Mouse (Mus musculus): ENCODE data around the gene Steap3. TPM values are rescaled to one million over a fixed set of nuclear protein-coding genes. Genes with fewer than 3 reads are reported as not detected.

Gene Steap3
- polyA plus RNA-seq, 1 experiment from 2014 or later = 14.6 TPM

DNA sequence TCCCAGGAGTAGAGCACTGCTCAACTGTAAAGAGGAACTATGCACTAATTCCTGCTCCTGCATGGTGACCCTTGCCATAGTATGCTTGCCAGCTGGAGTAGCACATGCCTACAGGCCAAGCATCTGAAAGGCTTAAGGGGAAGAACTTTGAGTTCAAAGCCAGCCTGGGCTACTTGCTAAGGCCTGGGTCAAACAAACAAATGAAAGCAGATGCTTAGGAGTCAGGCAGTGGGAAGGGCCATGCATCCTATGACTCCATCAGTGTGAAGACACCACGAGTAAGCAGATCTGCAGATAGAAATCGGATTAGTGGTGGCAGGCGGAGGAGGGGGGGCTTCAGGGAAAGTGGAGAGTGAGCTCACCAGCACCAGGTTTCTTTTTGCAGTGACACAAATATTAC is 25.2 kb downstream of the Steap3 start:
- H3K27ac ChIP-seq = no peak overlapping the region
- H3K9me3 ChIP-seq = no peaks in the 10 kb centered on the region
- 57% methylated on average over 3 of the region's 3 CpGs for WGBS
- peaks cover 8% of the 10 kb centered on the region; the same call in 1 of the 2 replicates for H3K36me3 ChIP-seq
- no peak for DNase-seq (ENCODE audit: low spot score)
- H3K4me3 ChIP-seq = no peak overlapping the region
- peaks cover 34% of the 10 kb centered on the region for H3K4me1 ChIP-seq
- H3K27me3 ChIP-seq (ENCODE audit: insufficient read depth, poor library complexity, severe bottlenecking) = no peaks in the 10 kb centered on the region

DNA sequence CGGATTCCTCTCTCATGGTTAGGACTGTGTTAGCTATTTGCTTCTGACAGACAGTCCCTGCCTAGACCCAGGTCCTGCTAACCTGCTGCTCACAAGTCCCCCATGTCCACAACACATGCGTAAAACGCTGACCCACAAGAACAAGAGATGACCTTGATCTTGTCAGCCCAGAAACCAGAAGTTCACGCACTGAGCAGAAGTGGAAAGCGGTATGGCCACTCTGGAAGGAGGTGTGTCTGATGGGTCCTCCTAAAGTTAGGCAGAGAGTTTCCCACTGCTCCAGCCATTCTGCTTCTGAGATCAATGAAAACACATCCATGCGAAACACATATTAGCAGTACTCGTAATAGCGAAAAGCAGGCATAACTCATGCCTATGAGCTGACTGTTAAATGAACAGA is 25.6 kb downstream of the Steap3 start:
- 85% methylated on average over 8 of the region's 8 CpGs for WGBS
- H3K4me3 ChIP-seq = no peak overlapping the region
- H3K27ac ChIP-seq = 0 out of 2 replicates have a peak overlapping the region, but pooled peaks have one; percentile 80
- peaks cover 4% of the 10 kb centered on the region; the same call in 1 of the 2 replicates for H3K36me3 ChIP-seq
- H3K4me1 ChIP-seq = peaks cover 34% of the 10 kb centered on the region
- no peaks in the 10 kb centered on the region for H3K9me3 ChIP-seq
- DNase-seq (ENCODE audit: low spot score) = no peak
- H3K27me3 ChIP-seq (ENCODE audit: insufficient read depth, poor library complexity, severe bottlenecking) = no peaks in the 10 kb centered on the region

DNA sequence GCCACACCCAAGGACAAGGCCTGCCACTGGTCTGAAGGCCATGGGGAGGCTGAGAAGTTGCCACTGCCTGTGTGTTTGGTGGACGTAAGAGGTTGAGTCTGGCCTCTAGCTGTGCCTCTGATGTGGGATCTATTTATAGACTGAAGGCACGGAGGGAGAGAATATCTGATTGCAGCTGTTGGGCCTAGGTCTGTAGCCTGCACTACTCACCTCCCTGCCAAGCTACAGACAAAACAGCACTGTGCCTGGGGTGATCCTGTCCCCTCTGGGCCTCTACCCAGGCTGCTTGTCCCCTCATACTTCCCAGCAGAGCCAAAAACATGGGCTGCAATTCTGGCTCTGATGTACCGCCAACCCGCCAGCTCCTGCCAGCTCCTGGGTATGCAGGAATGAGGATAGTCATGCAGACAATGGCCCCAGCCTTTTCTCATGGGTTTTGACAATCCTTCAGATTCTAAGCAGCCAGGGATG is 26.8 kb downstream of the Steap3 start:
- H3K27me3 ChIP-seq (ENCODE audit: insufficient read depth, poor library complexity, severe bottlenecking) = no peaks in the 10 kb centered on the region
- no peaks in the 10 kb centered on the region for H3K9me3 ChIP-seq
- H3K27ac ChIP-seq = peak overlapping the region; percentile 80
- H3K36me3 ChIP-seq = peaks cover 6% of the 10 kb centered on the region; the same call in 1 of the 2 replicates
- peaks cover 34% of the 10 kb centered on the region for H3K4me1 ChIP-seq
- WGBS = 40% methylated on average over 4 of the region's 4 CpGs
- H3K4me3 ChIP-seq = no peak overlapping the region
- no peak for DNase-seq (ENCODE audit: low spot score)

DNA sequence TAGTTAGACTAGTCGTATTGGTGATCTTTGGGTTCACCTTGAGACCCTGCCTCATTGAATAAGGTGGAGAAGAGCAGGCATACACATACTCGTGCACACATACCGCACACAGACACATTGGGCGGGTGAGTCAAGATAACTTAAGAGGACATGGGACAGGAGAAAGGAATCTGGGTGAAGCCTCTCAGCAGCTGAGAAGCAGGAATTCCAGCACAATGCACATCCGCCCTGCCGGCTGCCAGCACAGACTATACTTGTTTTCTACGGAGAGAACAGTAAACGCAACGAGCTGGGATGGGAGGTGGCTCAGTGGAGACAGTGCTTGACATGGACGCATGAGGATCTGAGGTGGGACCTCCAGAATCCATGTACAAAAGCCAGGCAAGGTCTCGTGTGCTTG is 27.9 kb downstream of the Steap3 start:
- Histone ChIP-seq H3K4me3 (no peak overlapping the region), H3K4me1 (peaks cover 34% of the 10 kb centered on the region), H3K36me3 (peaks cover 6% of the 10 kb centered on the region; the same call in 1 of the 2 replicates), H3K27me3 (ENCODE audit: insufficient read depth, poor library complexity, severe bottlenecking) (no peaks in the 10 kb centered on the region), H3K9me3 (no peaks in the 10 kb centered on the region), H3K27ac (peak overlapping the region; percentile 80)
- WGBS = 67% methylated on average over 11 of the region's 11 CpGs
- DNase-seq (ENCODE audit: low spot score) = no peak

GRCm38 (mm10) chr1:120243987-120244386 is 28.5 kb downstream of the Steap3 start:
- 74% methylated on average over 11 of the region's 11 CpGs for WGBS
- no peak overlapping the region; the same call in 1 of the 2 replicates for H3K27ac ChIP-seq

GRCm38 (mm10) chr1:120237068-120237467 is 35.4 kb downstream of the Steap3 start:
- H3K27ac ChIP-seq = no peak overlapping the region
- no peak for DNase-seq (ENCODE audit: low spot score)
- H3K36me3 ChIP-seq = peaks cover 3% of the 10 kb centered on the region; the same call in 1 of the 2 replicates
- no peaks in the 10 kb centered on the region for H3K27me3 ChIP-seq (ENCODE audit: insufficient read depth, poor library complexity, severe bottlenecking)
- WGBS = 92% methylated on average over 1 of the region's 1 CpGs
- H3K4me1 ChIP-seq = no peaks in the 10 kb centered on the region
- no peaks in the 10 kb centered on the region for H3K9me3 ChIP-seq
- H3K4me3 ChIP-seq = no peak overlapping the region

More at GRCm38 (mm10) chr1:120243987-120244386, 28.5 kb downstream of the Steap3 start:
- peaks cover 6% of the 10 kb centered on the region; the same call in 1 of the 2 replicates for H3K36me3 ChIP-seq
- no peaks in the 10 kb centered on the region for H3K9me3 ChIP-seq
- no peaks in the 10 kb centered on the region for H3K27me3 ChIP-seq (ENCODE audit: insufficient read depth, poor library complexity, severe bottlenecking)
- peaks cover 34% of the 10 kb centered on the region for H3K4me1 ChIP-seq
- no peak for DNase-seq (ENCODE audit: low spot score)
- no peak overlapping the region for H3K4me3 ChIP-seq

GRCm38 (mm10) chr1:120236424-120236823 is 36.1 kb downstream of the Steap3 start:
- H3K4me1 ChIP-seq = 0 out of 2 replicates have a peak, but pooled peaks cover 5% of the 10 kb centered on the region
- H3K9me3 ChIP-seq = no peaks in the 10 kb centered on the region
- H3K27me3 ChIP-seq (ENCODE audit: insufficient read depth, poor library complexity, severe bottlenecking) = no peaks in the 10 kb centered on the region
- DNase-seq (ENCODE audit: low spot score) = no peak
- no peak overlapping the region for H3K27ac ChIP-seq
- WGBS = 87% methylated on average over 14 of the region's 14 CpGs
- H3K4me3 ChIP-seq = no peak overlapping the region
- H3K36me3 ChIP-seq = peaks cover 2% of the 10 kb centered on the region; the same call in 1 of the 2 replicates

DNA sequence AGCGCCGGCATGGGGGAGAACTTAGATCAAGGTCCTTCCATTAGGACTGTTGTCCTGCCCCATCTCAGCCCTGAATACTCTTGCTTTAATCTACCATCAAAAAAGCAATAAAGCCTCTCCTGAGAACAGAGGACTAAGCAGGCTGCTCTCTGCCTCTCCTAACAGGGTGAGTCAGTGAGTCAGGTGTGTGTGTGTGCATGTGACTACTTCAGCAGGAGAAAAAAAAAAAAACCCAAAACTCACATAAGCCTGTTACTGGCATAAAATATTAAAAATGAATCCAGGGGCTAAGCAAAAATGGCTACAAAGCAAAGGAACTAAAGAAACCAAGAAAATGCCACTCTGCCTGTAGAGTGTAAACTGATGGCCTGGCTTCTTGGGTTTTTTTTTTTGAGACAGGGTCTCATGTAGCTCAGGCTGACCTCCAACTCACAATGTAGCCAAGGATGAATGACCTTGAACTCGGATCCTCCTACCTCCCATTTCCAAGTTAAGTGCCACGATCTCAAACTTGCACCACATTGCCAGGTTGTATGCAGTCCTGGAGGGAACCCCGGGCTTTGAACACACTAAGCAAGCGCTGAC is 36.8 kb downstream of the Steap3 start:
- Histone ChIP-seq H3K36me3 (no peaks in the 10 kb centered on the region), H3K27ac (no peak overlapping the region), H3K27me3 (ENCODE audit: insufficient read depth, poor library complexity, severe bottlenecking) (no peaks in the 10 kb centered on the region), H3K4me1 (0 out of 2 replicates have a peak, but pooled peaks cover 7% of the 10 kb centered on the region), H3K4me3 (no peak overlapping the region), H3K9me3 (no peaks in the 10 kb centered on the region)
- DNase-seq (ENCODE audit: low spot score) = no peak
- WGBS = 88% methylated on average over 6 of the region's 6 CpGs

GRCm38 (mm10) chr1:120232170-120232569 is 40.3 kb downstream of the Steap3 start:
- H3K36me3 ChIP-seq = no peaks in the 10 kb centered on the region
- H3K27me3 ChIP-seq (ENCODE audit: insufficient read depth, poor library complexity, severe bottlenecking) = 0 out of 2 replicates have a peak, but pooled peaks cover 4% of the 10 kb centered on the region
- no peak for DNase-seq (ENCODE audit: low spot score)
- H3K27ac ChIP-seq = no peak overlapping the region
- H3K4me1 ChIP-seq = 0 out of 2 replicates have a peak, but pooled peaks cover 7% of the 10 kb centered on the region
- 72% methylated on average over 6 of the region's 6 CpGs for WGBS
- no peak overlapping the region for H3K4me3 ChIP-seq
- H3K9me3 ChIP-seq = no peaks in the 10 kb centered on the region

GRCm38 (mm10) chr1:120231334-120231733 is 41.2 kb downstream of the Steap3 start:
- WGBS = 10% methylated on average over 6 of the region's 6 CpGs
- Histone ChIP-seq H3K36me3 (no peaks in the 10 kb centered on the region), H3K4me1 (0 out of 2 replicates have a peak, but pooled peaks cover 7% of the 10 kb centered on the region), H3K4me3 (no peak overlapping the region), H3K27ac (no peak overlapping the region), H3K27me3 (ENCODE audit: insufficient read depth, poor library complexity, severe bottlenecking) (0 out of 2 replicates have a peak, but pooled peaks cover 4% of the 10 kb centered on the region), H3K9me3 (no peaks in the 10 kb centered on the region)
- DNase-seq (ENCODE audit: low spot score) = no peak

GRCm38 (mm10) chr1:120229723-120230471 is 42.6 kb downstream of the Steap3 start:
- H3K36me3 ChIP-seq = no peaks in the 10 kb centered on the region
- no peak for DNase-seq (ENCODE audit: low spot score)
- no peaks in the 10 kb centered on the region for H3K9me3 ChIP-seq
- 0 out of 2 replicates have a peak, but pooled peaks cover 7% of the 10 kb centered on the region for H3K4me1 ChIP-seq
- 84% methylated on average over 10 of the region's 10 CpGs for WGBS
- H3K27me3 ChIP-seq (ENCODE audit: insufficient read depth, poor library complexity, severe bottlenecking) = 0 out of 2 replicates have a peak, but pooled peaks cover 4% of the 10 kb centered on the region
- H3K27ac ChIP-seq = no peak overlapping the region
- no peak overlapping the region for H3K4me3 ChIP-seq

DNA sequence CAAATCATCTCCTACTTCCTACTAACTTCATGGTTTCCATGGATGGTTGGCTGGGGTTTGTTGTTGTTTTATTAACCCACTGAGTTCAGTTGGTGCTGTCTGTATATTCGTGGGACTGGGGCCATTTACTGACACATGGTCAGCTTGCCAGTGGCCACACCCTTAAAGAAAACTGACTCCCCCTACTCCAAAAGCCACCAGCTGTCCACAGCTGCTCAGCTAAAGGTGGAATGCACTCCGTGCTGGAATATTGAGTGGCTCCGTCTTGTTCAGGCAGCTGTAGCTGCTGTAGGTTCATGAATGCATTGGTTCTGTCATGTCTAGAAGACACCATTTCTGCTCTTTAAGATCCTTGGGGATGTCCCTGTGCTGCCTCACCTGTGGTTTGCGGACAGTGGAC is 48.9 kb downstream of the Steap3 start:
- Histone ChIP-seq H3K27me3 (ENCODE audit: insufficient read depth, poor library complexity, severe bottlenecking) (peaks cover 4% of the 10 kb centered on the region; the same call in 1 of the 2 replicates), H3K4me3 (no peak overlapping the region), H3K27ac (no peak overlapping the region), H3K4me1 (peaks cover 4% of the 10 kb centered on the region; the same call in 1 of the 2 replicates), H3K36me3 (no peaks in the 10 kb centered on the region), H3K9me3 (no peaks in the 10 kb centered on the region)
- 78% methylated on average over 4 of the region's 4 CpGs for WGBS
- no peak for DNase-seq (ENCODE audit: low spot score)

- no peak overlapping the region for H3K27ac ChIP-seq
- H3K36me3 ChIP-seq = no peaks in the 10 kb centered on the region
- no peak for DNase-seq (ENCODE audit: low spot score)
- no peaks in the 10 kb centered on the region for H3K9me3 ChIP-seq
- H3K4me3 ChIP-seq = no peak overlapping the region
- 32% methylated on average over 2 of the region's 2 CpGs for WGBS
- H3K4me1 ChIP-seq = peaks cover 4% of the 10 kb centered on the region; the same call in 1 of the 2 replicates
- no peaks in the 10 kb centered on the region; the same call in 1 of the 2 replicates for H3K27me3 ChIP-seq (ENCODE audit: insufficient read depth, poor library complexity, severe bottlenecking)
Observed at GRCm38 (mm10) chr1:120221285-120221684, 51.2 kb downstream of the Steap3 start.

Data from heart, embryonic 10.5 days (tissue).